Mouse (Mus musculus): ENCODE data around the gene Ssb. TPM values are rescaled to one million over a fixed set of nuclear protein-coding genes. Genes with fewer than 3 reads are reported as not detected.

Gene Ssb
- total RNA-seq (2014; fragmentation: Nextera tagmentation) (427 and 594 TPM in 2 replicates), total RNA-seq (2017) (492 and 574 TPM in 2 replicates), polyA plus RNA-seq (2012) (29.4 and 41.7 TPM in 2 replicates)

DNA sequence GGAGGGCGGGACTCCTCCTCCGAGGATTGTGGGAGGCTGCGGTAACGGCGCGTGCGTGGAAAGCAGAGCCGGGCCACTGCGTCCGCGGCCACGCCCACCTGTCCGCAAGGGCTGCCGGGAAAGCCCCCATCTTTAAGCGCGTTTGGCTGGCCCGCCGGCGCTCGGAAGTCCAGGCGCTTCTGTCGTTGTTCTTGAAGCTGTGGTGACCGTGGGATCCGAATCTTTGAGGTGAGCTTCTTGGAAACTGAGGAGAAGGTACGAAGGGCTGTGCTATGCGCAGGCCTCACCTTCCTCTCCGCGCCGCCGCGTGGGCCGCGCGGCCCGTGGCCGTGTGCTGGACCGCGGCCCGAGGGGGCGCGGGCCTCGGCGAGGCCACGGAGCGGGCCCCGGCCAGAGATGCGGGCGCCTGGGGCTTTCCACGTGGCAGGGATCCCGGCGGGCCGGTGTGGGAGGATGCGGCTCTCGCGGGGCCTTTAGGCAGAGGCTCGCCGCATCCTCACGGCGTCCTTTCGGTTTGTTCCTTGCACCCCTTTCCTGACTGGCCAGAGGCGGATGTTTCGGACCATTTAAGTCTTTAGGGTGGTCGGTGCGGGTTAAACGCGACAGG lies at the start of gene Ssb:
Gene Ssb (plus strand): TSS at position 78 of the 607 bp plus-strand sequence.
- no peak for TF ChIP-seq TAL1 (conservative IDR thresholded peaks at IDR 0.05; ENCODE audit: low read depth, low read length)
- TF ChIP-seq GATA2 (IDR thresholded peaks at IDR 0.05; ENCODE audit: borderline replicate concordance, low read depth, low read length): no peak
- no peak for TF ChIP-seq POLR2AphosphoS5 (IDR thresholded peaks at IDR 0.05; ENCODE audit: insufficient replicate concordance, low read depth, low read length)
- TF ChIP-seq GATA1 (IDR thresholded peaks at IDR 0.05; ENCODE audit: borderline replicate concordance, low read length): no peak
- no peak for TF ChIP-seq CTCF (IDR thresholded peaks at IDR 0.05; ENCODE audit: low read depth, low read length)
- Histone ChIP-seq H3K4me1 (ENCODE audit: insufficient read depth, low read depth, low read length) (peaks cover 26% of the 10 kb centered on the region), H3K27me3 (ENCODE audit: insufficient read depth, low read length) (no peaks in the 10 kb centered on the region), H3K36me3 (replicated peaks) (peaks cover 18% of the 10 kb centered on the region), H3K4me3 (ENCODE audit: low read depth, low read length) (peak within 1 kb of the TSS; percentile 94), H3K9me3 (replicated peaks) (no peaks in the 10 kb centered on the region)
- peak; percentile 84 for DNase-seq (ENCODE audit: low spot score)
- ATAC-seq (ENCODE audit: extremely low read depth, insufficient number of reproducible peaks, low FRiP score, poor library complexity, severe bottlenecking): peak; percentile 65; the same call in 1 of the 2 replicates

DNA sequence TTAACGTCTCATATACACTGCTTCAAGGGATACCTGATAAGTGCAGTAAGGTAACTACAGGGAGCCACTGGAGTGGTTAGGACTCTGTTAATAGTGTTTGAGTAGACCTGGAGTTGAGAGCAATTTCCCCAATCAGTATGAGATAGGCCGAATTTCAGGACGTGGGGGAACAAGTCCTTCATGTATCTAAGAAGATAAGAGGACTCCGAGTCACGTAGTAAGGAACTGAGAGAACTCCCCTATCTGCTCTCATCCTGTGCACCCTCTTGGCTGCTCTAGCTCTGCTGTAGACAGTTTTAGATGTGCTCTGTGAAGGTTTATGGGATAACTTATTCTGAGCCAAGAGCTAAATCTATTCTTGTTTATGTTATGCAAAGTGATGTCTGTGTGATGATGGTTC lies 44.8 kb upstream of the Ssb start:
- no peak for TF ChIP-seq CTCF (IDR thresholded peaks at IDR 0.05; ENCODE audit: low read depth, low read length)
- H3K9me3 ChIP-seq (replicated peaks): no peaks in the 10 kb centered on the region
- DNase-seq (ENCODE audit: low spot score) (peak; percentile 20), ATAC-seq (ENCODE audit: extremely low read depth, insufficient number of reproducible peaks, low FRiP score, poor library complexity, severe bottlenecking) (peak; percentile 78)
- no peak overlapping the region; the same call in 1 of the 2 replicates for H3K4me3 ChIP-seq (ENCODE audit: low read depth, low read length)
- no peaks in the 10 kb centered on the region for H3K27me3 ChIP-seq (ENCODE audit: insufficient read depth, low read length)
- peaks cover 63% of the 10 kb centered on the region for H3K4me1 ChIP-seq (ENCODE audit: insufficient read depth, low read depth, low read length)
- no peaks in the 10 kb centered on the region for H3K36me3 ChIP-seq (replicated peaks)

DNA sequence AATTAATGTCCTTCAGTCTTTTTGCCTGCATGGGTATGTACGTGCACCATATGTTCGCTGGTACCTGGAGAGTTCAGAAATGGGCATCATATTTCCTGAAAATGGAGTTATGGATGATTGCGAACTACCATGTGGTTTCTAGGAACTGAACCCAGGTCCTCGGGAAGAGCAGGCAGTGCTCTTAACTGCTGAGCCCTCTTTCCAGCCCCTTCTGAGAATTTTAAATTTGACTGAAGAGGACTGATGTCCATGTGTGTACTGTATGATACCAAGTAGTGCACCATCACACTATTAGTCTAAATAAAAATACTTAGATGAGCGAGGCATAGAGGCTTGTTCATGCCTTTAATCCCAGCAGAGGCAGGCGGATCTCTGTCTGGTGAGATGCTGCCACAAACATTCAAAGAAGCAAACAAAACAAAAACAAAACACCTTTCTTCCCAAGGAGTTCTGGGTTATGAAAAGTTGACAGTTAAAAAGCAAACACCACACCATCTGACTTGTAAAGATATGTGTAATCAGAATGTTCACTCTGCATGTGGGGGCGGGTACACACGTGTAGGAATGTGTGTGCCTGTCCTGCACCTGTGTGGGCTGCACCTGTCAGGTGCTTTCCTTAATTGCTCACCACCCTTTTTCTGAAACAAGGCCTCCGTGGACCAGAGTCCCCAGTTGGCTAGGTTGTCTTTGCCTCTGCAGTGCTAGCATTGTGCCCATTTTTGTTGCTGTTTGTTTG lies 42.8 kb upstream of the Ssb start:
- Histone ChIP-seq H3K9me3 (replicated peaks) (no peaks in the 10 kb centered on the region), H3K4me1 (ENCODE audit: insufficient read depth, low read depth, low read length) (peaks cover 63% of the 10 kb centered on the region), H3K36me3 (replicated peaks) (no peaks in the 10 kb centered on the region), H3K27me3 (ENCODE audit: insufficient read depth, low read length) (no peaks in the 10 kb centered on the region), H3K4me3 (ENCODE audit: low read depth, low read length) (peak overlapping the region; percentile 20; the same call in 1 of the 2 replicates)
- ATAC-seq (ENCODE audit: extremely low read depth, insufficient number of reproducible peaks, low FRiP score, poor library complexity, severe bottlenecking) (no peak), DNase-seq (ENCODE audit: low spot score) (no peak)
- TF ChIP-seq GATA1 (IDR thresholded peaks at IDR 0.05; ENCODE audit: borderline replicate concordance, low read length) (no peak), TAL1 (conservative IDR thresholded peaks at IDR 0.05; ENCODE audit: low read depth, low read length) (peak; percentile 54)

DNA sequence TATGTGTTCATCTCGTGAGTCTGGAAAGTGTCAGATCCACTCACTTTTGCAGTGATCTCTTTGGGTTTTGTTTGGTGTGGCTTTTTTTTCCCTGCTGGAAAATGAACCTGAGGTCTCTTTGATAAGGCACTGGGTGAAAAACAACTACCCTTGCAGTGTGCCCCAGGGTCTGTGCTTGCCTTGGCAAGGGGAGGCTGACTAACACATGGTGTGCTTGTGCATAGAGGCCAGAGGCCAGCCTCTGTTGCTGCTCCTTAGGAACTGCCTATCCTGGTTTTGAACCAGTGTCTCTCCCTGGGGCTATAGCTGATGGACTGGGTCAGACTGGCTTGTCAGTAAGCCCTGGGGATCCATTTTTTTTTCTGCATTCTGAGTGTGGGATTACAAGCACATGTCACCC lies 41.2 kb upstream of the Ssb start:
- Histone ChIP-seq H3K4me1 (ENCODE audit: insufficient read depth, low read depth, low read length) (peaks cover 77% of the 10 kb centered on the region), H3K27me3 (ENCODE audit: insufficient read depth, low read length) (no peaks in the 10 kb centered on the region), H3K4me3 (ENCODE audit: low read depth, low read length) (no peak overlapping the region), H3K36me3 (replicated peaks) (peaks cover 13% of the 10 kb centered on the region), H3K9me3 (replicated peaks) (no peaks in the 10 kb centered on the region)
- TF ChIP-seq CTCF (IDR thresholded peaks at IDR 0.05; ENCODE audit: low read depth, low read length) (no peak), POLR2AphosphoS5 (IDR thresholded peaks at IDR 0.05; ENCODE audit: insufficient replicate concordance, low read depth, low read length) (no peak), GATA2 (IDR thresholded peaks at IDR 0.05; ENCODE audit: borderline replicate concordance, low read depth, low read length) (no peak), GATA1 (IDR thresholded peaks at IDR 0.05; ENCODE audit: borderline replicate concordance, low read length) (no peak), TAL1 (conservative IDR thresholded peaks at IDR 0.05; ENCODE audit: low read depth, low read length) (no peak)
- no peak for ATAC-seq (ENCODE audit: extremely low read depth, insufficient number of reproducible peaks, low FRiP score, poor library complexity, severe bottlenecking)
- DNase-seq (ENCODE audit: low spot score): no peak

DNA sequence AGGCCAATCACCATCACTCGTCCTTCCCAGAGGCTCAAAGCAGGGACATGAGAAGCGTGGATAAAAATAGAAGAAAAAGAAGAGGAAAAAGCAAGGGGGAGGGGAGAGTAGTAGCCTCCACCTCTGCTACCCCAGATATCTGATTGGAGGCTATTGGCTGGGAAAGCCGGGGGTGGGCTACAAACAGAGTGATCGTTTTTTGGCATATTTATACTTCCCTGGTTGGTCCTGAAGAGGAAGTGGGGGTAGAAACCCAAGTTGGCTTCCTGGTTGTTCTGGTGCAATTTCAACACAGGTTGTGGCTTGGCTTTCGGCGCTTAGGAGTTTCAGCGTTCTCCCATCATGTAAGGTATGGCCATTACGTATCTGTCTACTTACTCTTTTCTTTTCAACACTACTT lies 39.7 kb upstream of the Ssb start, which contains the start of gene Klhl23:
Gene Klhl23 (plus strand): TSS at position 234 of the 400 bp plus-strand sequence.
- Histone ChIP-seq H3K9me3 (replicated peaks) (no peaks in the 10 kb centered on the region), H3K4me3 (ENCODE audit: low read depth, low read length) (peak within 1 kb of the TSS; percentile 90), H3K27me3 (ENCODE audit: insufficient read depth, low read length) (no peaks in the 10 kb centered on the region), H3K4me1 (ENCODE audit: insufficient read depth, low read depth, low read length) (peaks cover 74% of the 10 kb centered on the region), H3K36me3 (replicated peaks) (peaks cover 24% of the 10 kb centered on the region)
- DNase-seq (ENCODE audit: low spot score): peak; percentile 75
- no peak for TF ChIP-seq GATA2 (IDR thresholded peaks at IDR 0.05; ENCODE audit: borderline replicate concordance, low read depth, low read length)
- TF ChIP-seq TAL1 (conservative IDR thresholded peaks at IDR 0.05; ENCODE audit: low read depth, low read length): no peak
- TF ChIP-seq CTCF (IDR thresholded peaks at IDR 0.05; ENCODE audit: low read depth, low read length): no peak
- no peak for TF ChIP-seq GATA1 (IDR thresholded peaks at IDR 0.05; ENCODE audit: borderline replicate concordance, low read length)
- TF ChIP-seq POLR2AphosphoS5 (IDR thresholded peaks at IDR 0.05; ENCODE audit: insufficient replicate concordance, low read depth, low read length): no peak
- ATAC-seq (ENCODE audit: extremely low read depth, insufficient number of reproducible peaks, low FRiP score, poor library complexity, severe bottlenecking): peak; percentile 66

DNA sequence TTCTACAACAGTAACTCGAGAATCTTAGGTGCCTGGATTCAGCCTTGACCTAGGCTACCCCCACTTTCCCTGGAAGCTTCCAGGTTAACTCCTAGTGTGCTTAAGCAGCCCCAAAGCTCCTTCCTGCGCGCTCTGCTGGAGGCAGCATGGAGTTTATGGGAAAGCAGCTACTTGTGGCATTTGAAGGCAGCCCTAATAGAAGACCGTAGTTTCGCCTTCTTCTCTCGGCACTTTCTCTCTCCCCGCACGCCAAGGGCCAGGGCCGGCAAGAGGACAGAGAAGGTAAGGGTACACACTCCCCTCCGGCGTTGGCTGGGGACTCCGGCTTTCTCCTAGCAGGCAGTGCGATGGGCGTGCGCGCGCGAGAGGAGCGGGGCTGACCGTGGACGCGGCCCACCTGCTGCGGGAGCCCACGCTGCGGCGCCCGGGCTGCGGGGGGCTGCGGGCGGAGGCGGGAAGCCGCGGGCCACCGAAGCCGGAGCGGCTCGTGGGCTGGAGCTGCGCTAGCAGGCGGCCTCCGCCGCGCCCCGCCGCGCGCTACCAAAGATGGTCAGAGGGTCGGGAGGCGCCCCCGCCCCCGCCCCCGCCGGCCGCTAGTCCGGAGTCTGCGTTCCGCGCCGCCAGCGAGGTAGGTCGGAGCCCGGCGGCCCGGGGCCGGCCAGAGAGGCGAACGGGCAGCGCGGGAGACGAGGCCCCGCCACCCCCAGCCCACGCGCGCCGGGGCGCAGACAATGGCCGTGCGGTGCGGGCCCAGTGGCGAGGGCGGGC lies 38.8 kb upstream of the Ssb start:
- Histone ChIP-seq H3K9me3 (replicated peaks) (no peaks in the 10 kb centered on the region), H3K36me3 (replicated peaks) (peaks cover 26% of the 10 kb centered on the region), H3K27me3 (ENCODE audit: insufficient read depth, low read length) (no peaks in the 10 kb centered on the region), H3K4me3 (ENCODE audit: low read depth, low read length) (peak overlapping the region; percentile 90), H3K4me1 (ENCODE audit: insufficient read depth, low read depth, low read length) (peaks cover 70% of the 10 kb centered on the region)
- DNase-seq (ENCODE audit: low spot score): peak; percentile 48
- no peak for TF ChIP-seq GATA1 (IDR thresholded peaks at IDR 0.05; ENCODE audit: borderline replicate concordance, low read length)
- no peak for TF ChIP-seq CTCF (IDR thresholded peaks at IDR 0.05; ENCODE audit: low read depth, low read length)
- no peak for TF ChIP-seq TAL1 (conservative IDR thresholded peaks at IDR 0.05; ENCODE audit: low read depth, low read length)
- no peak for TF ChIP-seq POLR2AphosphoS5 (IDR thresholded peaks at IDR 0.05; ENCODE audit: insufficient replicate concordance, low read depth, low read length)
- no peak for TF ChIP-seq GATA2 (IDR thresholded peaks at IDR 0.05; ENCODE audit: borderline replicate concordance, low read depth, low read length)
- no peak; the same call in 1 of the 2 replicates for ATAC-seq (ENCODE audit: extremely low read depth, insufficient number of reproducible peaks, low FRiP score, poor library complexity, severe bottlenecking)
